Mouse (Mus musculus) intestine, embryonic 14.5 days (tissue): Measurements from ENCODE around the gene Ascc2. TPM values are rescaled to one million over a fixed set of nuclear protein-coding genes. Genes with fewer than 3 reads are reported as not detected.
"Not testable (repeated sequence)": the region's sequence is repeated elsewhere in the genome, so short reads cannot be mapped to it uniquely, and the experiment has no call there.

Source experiments
- ATAC-seq: fragments of 200-750 bp; cut with Nextera tagmentation; replicated peaks from 2 replicates; pipeline ENCODE4 v1.8.0; 2017; ENCODE audit warnings: low read depth, moderate number of reproducible peaks, moderate TSS enrichment, moderate library complexity; ENCODE audit not compliant: low FRiP score, low TSS enrichment
- DNase-seq: peaks from one replicate; pipeline ENCODE4 v3.0.0-alpha.2; 2018; ENCODE audit warnings: low spot score
- H3K27ac ChIP-seq: fragments of 300-500 bp; sonication (generic); 2 replicates; pipeline ENCODE4 v1.5.1; 2014; ENCODE audit warnings: low read depth, mild to moderate bottlenecking, control low read depth
- H3K27me3 ChIP-seq: fragments of 300-500 bp; sonication (generic); replicated peaks from 2 replicates; pipeline ENCODE4 v1.6.1; 2014; ENCODE audit warnings: low read length, control low read depth; ENCODE audit not compliant: control insufficient read depth, insufficient read depth
- H3K36me3 ChIP-seq: fragments of 300-500 bp; sonication (generic); 2 replicates; pipeline ENCODE4 v1.6.1; 2014; ENCODE audit warnings: low read length, control low read depth; ENCODE audit not compliant: control insufficient read depth, insufficient read depth
- H3K4me1 ChIP-seq: fragments of 300-500 bp; sonication (generic); replicated peaks from 2 replicates; pipeline ENCODE4 v1.6.1; 2014; ENCODE audit warnings: low read length, control low read depth, mixed read lengths; ENCODE audit not compliant: control insufficient read depth, insufficient read depth
- H3K4me2 ChIP-seq: fragments of 300-500 bp; sonication (generic); 2 replicates; pipeline ENCODE4 v1.6.1; 2014; ENCODE audit warnings: low read length
- H3K4me3 ChIP-seq: fragments of 300-500 bp; sonication (generic); 2 replicates; pipeline ENCODE4 v1.5.1; 2014; ENCODE audit warnings: low read depth, low read length, control low read depth, mixed read lengths
- H3K9ac ChIP-seq: fragments of 300-500 bp; sonication (generic); 2 replicates; pipeline ENCODE4 v1.6.1; 2014; ENCODE audit warnings: mild to moderate bottlenecking, low read length
- H3K9me3 ChIP-seq: fragments of 300-500 bp; sonication (generic); 2 replicates; pipeline ENCODE4 v1.6.1; 2016; ENCODE audit warnings: low read length, control low read depth; ENCODE audit not compliant: control insufficient read depth
- WGBS: fragments of 180-500 bp; shearing (Covaris S2); extraction: QIAGEN DNeasy Blood & Tissue Kit; methylation state at CpG from one replicate; pipeline ENCODE4 v1.1.7; 2014; 5-methylcytosine and 5-hydroxymethylcytosine counted together
- polyA plus RNA-seq: library from polyadenylated mRNA; unstranded; fragments of >200 nt; fragmentation: Nextera tagmentation; extraction: Ambion mirVana; gene quantifications from 2 replicates; pipeline ENCODE4 v1.2.1, GENCODE M21; 2014

Gene Ascc2
- polyA plus RNA-seq, 1 experiment from 2014 or later = 36.6 TPM

GRCm38 (mm10) chr11:4641185-4641584 lies 3.6 kb downstream of the Ascc2 start:
- H3K4me1 ChIP-seq = peaks cover 8% of the 10 kb centered on the region
- DNase-seq (no peak), ATAC-seq (no peak)
- peaks cover 16% of the 10 kb centered on the region; the same call in 1 of the 2 replicates for H3K36me3 ChIP-seq
- no peak overlapping the region for H3K4me3 ChIP-seq
- no peak overlapping the region for H3K4me2 ChIP-seq
- no peaks in the 10 kb centered on the region for H3K27me3 ChIP-seq
- no peak overlapping the region for H3K27ac ChIP-seq
- no peak overlapping the region for H3K9ac ChIP-seq
- no peaks in the 10 kb centered on the region for H3K9me3 ChIP-seq

GRCm38 (mm10) chr11:4643722-4644121 lies 6.2 kb downstream of the Ascc2 start:
- H3K4me3 ChIP-seq = no peak overlapping the region
- H3K4me1 ChIP-seq = peaks cover 3% of the 10 kb centered on the region
- no peak for ATAC-seq
- no peak for DNase-seq
- peaks cover 41% of the 10 kb centered on the region for H3K36me3 ChIP-seq
- H3K4me2 ChIP-seq = no peak overlapping the region
- H3K9ac ChIP-seq = no peak overlapping the region
- no peaks in the 10 kb centered on the region for H3K9me3 ChIP-seq
- H3K27me3 ChIP-seq = no peaks in the 10 kb centered on the region
- no peak overlapping the region for H3K27ac ChIP-seq
- 71% methylated on average over 5 of the region's 5 CpGs for WGBS

- H3K4me3 ChIP-seq, H3K4me2 ChIP-seq, H3K9ac ChIP-seq, H3K9me3 ChIP-seq, H3K4me1 ChIP-seq, H3K27ac ChIP-seq, H3K27me3 ChIP-seq, DNase-seq, ATAC-seq: not testable (repeated sequence)
- WGBS = 88% methylated on average over 4 of the region's 6 CpGs
- peaks cover 56% of the 10 kb centered on the region for H3K36me3 ChIP-seq
These were observed 7.6 kb downstream of the Ascc2 start for GRCm38 (mm10) chr11:4645180-4645579.

- DNase-seq (no peak), ATAC-seq (no peak)
- 89% methylated on average over 9 of the region's 9 CpGs for WGBS
- Histone ChIP-seq H3K27me3 (no peaks in the 10 kb centered on the region), H3K27ac (no peak overlapping the region), H3K4me3 (no peak overlapping the region), H3K9ac (no peak overlapping the region), H3K36me3 (peaks cover 63% of the 10 kb centered on the region), H3K4me2 (no peak overlapping the region), H3K9me3 (no peaks in the 10 kb centered on the region), H3K4me1 (no peaks in the 10 kb centered on the region)
These were observed 8.9 kb downstream of the Ascc2 start for GRCm38 (mm10) chr11:4646409-4646808.

GRCm38 (mm10) chr11:4659818-4660217 lies 22.3 kb downstream of the Ascc2 start:
- H3K9me3 ChIP-seq = no peaks in the 10 kb centered on the region
- ATAC-seq = no peak
- DNase-seq = no peak
- H3K27me3 ChIP-seq = no peaks in the 10 kb centered on the region
- H3K36me3 ChIP-seq = peaks cover 72% of the 10 kb centered on the region
- 95% methylated on average over 1 of the region's 1 CpGs for WGBS
- no peak overlapping the region for H3K4me2 ChIP-seq
- H3K4me3 ChIP-seq = no peak overlapping the region
- no peak overlapping the region for H3K9ac ChIP-seq
- H3K27ac ChIP-seq = no peak overlapping the region
- no peaks in the 10 kb centered on the region for H3K4me1 ChIP-seq

GRCm38 (mm10) chr11:4660309-4661025 lies 22.9 kb downstream of the Ascc2 start:
- Histone ChIP-seq H3K27me3 (no peaks in the 10 kb centered on the region), H3K36me3 (peaks cover 71% of the 10 kb centered on the region), H3K4me3 (no peak overlapping the region), H3K9me3 (no peaks in the 10 kb centered on the region), H3K27ac (no peak overlapping the region), H3K4me1 (no peaks in the 10 kb centered on the region), H3K9ac (no peak overlapping the region), H3K4me2 (no peak overlapping the region)
- WGBS = 89% methylated on average over 7 of the region's 7 CpGs
- no peak for DNase-seq
- no peak for ATAC-seq

GRCm38 (mm10) chr11:4661324-4661723 lies 23.8 kb downstream of the Ascc2 start:
- ATAC-seq = no peak
- Histone ChIP-seq H3K4me1 (no peaks in the 10 kb centered on the region), H3K4me2 (no peak overlapping the region), H3K9ac (no peak overlapping the region), H3K36me3 (peaks cover 65% of the 10 kb centered on the region), H3K4me3 (no peak overlapping the region), H3K27ac (no peak overlapping the region), H3K9me3 (no peaks in the 10 kb centered on the region), H3K27me3 (no peaks in the 10 kb centered on the region)
- no peak for DNase-seq
- WGBS = 77% methylated on average over 4 of the region's 4 CpGs

- H3K4me3 ChIP-seq = no peak overlapping the region
- no peak overlapping the region for H3K27ac ChIP-seq
These were observed 24.4 kb downstream of the Ascc2 start for GRCm38 (mm10) chr11:4661871-4662495.

GRCm38 (mm10) chr11:4662496-4662878 lies 24.9 kb downstream of the Ascc2 start:
- Histone ChIP-seq H3K9me3 (0 out of 2 replicates have a peak, but pooled peaks cover 3% of the 10 kb centered on the region), H3K27me3 (no peaks in the 10 kb centered on the region), H3K9ac (no peak overlapping the region), H3K4me2 (no peak overlapping the region), H3K4me1 (no peaks in the 10 kb centered on the region), H3K27ac (no peak overlapping the region), H3K36me3 (peaks cover 59% of the 10 kb centered on the region), H3K4me3 (no peak overlapping the region)
- no peak for DNase-seq
- no peak for ATAC-seq
- 91% methylated on average over 11 of the region's 11 CpGs for WGBS

More at GRCm38 (mm10) chr11:4661871-4662495, 24.4 kb downstream of the Ascc2 start:
- Histone ChIP-seq H3K4me2 (no peak overlapping the region), H3K9ac (no peak overlapping the region), H3K36me3 (peaks cover 63% of the 10 kb centered on the region), H3K4me1 (no peaks in the 10 kb centered on the region), H3K27me3 (no peaks in the 10 kb centered on the region), H3K9me3 (0 out of 2 replicates have a peak, but pooled peaks cover 1% of the 10 kb centered on the region)
- ATAC-seq (no peak), DNase-seq (no peak)
- 90% methylated on average over 10 of the region's 10 CpGs for WGBS
